Mouse (Mus musculus) liver, postnatal 0 days (tissue): Measurements from ENCODE around the gene Tcf7. TPM values are rescaled to one million over a fixed set of nuclear protein-coding genes. Genes with fewer than 3 reads are reported as not detected.
A peak's percentile ranks its signal among the peaks of the same experiment; 100 is the strongest.

ENCODE experiments used
- ATAC-seq: fragments of 200-750 bp; cut with Nextera tagmentation; 2 replicates; pipeline ENCODE4 v1.8.0; 2017; ENCODE audit warnings: mild to moderate bottlenecking, moderate library complexity
- DNase-seq: peaks from one replicate; pipeline ENCODE4 v3.0.0-alpha.2; 2016
- H3K27ac ChIP-seq: fragments of 300-500 bp; sonication (generic); 2 replicates; pipeline ENCODE4 v1.5.1; 2014; ENCODE audit warnings: antibody characterized with exemption, moderate library complexity, mild to moderate bottlenecking, low read depth
- H3K27me3 ChIP-seq: fragments of 300-500 bp; sonication (generic); 2 replicates; pipeline ENCODE4 v1.6.1; 2014; ENCODE audit warnings: low read length, control low read depth, mixed read lengths; ENCODE audit not compliant: insufficient read depth
- H3K36me3 ChIP-seq: fragments of 300-500 bp; sonication (generic); replicated peaks from 2 replicates; pipeline ENCODE4 v1.6.1; 2014; ENCODE audit warnings: mild to moderate bottlenecking, control low read depth, low read length, moderate library complexity, mixed read lengths; ENCODE audit not compliant: insufficient read depth
- H3K4me1 ChIP-seq: fragments of 300-500 bp; sonication (generic); 2 replicates; pipeline ENCODE4 v1.6.1; 2014; ENCODE audit warnings: antibody characterized with exemption, mild to moderate bottlenecking, control low read depth; ENCODE audit not compliant: insufficient read depth
- H3K4me2 ChIP-seq: fragments of 300-500 bp; sonication (generic); 2 replicates; pipeline ENCODE4 v1.6.1; 2014; ENCODE audit warnings: low read depth, mild to moderate bottlenecking, low read length, moderate library complexity, mixed read lengths
- H3K4me3 ChIP-seq: fragments of 300-500 bp; sonication (generic); 2 replicates; pipeline ENCODE4 v1.5.1; 2014; ENCODE audit warnings: low read depth, low read length
- H3K9ac ChIP-seq: fragments of 300-500 bp; sonication (generic); replicated peaks from 2 replicates; pipeline ENCODE4 v1.6.1; 2014; ENCODE audit warnings: mild to moderate bottlenecking, moderate library complexity
- H3K9me3 ChIP-seq: fragments of 300-500 bp; sonication (generic); 2 replicates; pipeline ENCODE4 v1.6.1; 2016; ENCODE audit warnings: mild to moderate bottlenecking, control low read depth, low read length, mixed read lengths
- CTCF ChIP-seq: sonication (generic); IDR thresholded peaks from 2 replicates; pipeline ENCODE4 v1.5.1; 2016; ENCODE audit warnings: antibody characterized with exemption, low read depth
- EP300 ChIP-seq: IDR thresholded peaks from 2 replicates; pipeline ENCODE4 v1.6.1; 2016; ENCODE audit warnings: antibody characterized with exemption, low read depth, mild to moderate bottlenecking
- WGBS: fragments of 180-500 bp; shearing (Covaris S2); extraction: QIAGEN DNeasy Blood & Tissue Kit; methylation state at CpG from one replicate; pipeline ENCODE4 v1.1.7; 2014; ENCODE audit not compliant: insufficient replicate concordance; 5-methylcytosine and 5-hydroxymethylcytosine counted together
- polyA plus RNA-seq: library from polyadenylated mRNA; unstranded; fragments of >200 nt; fragmentation: Nextera tagmentation; extraction: Ambion mirVana; gene quantifications from 2 replicates; pipeline ENCODE4 v1.2.1, GENCODE M21; 2015

The Tcf7 gene
- polyA plus RNA-seq, 1 experiment from 2014 or later: 1.4 TPM

GRCm38 (mm10) chr11:52271765-52272495 is 10.9 kb downstream of the Tcf7 start:
- H3K4me3 ChIP-seq: no peak overlapping the region
- H3K4me2 ChIP-seq: no peak overlapping the region
- H3K27ac ChIP-seq: no peak overlapping the region
- DNase-seq: no peak
- H3K27me3 ChIP-seq: no peaks in the 10 kb centered on the region
- no peak for ATAC-seq
- no peaks in the 10 kb centered on the region for H3K36me3 ChIP-seq
- no peak overlapping the region for H3K9ac ChIP-seq
- H3K9me3 ChIP-seq: no peaks in the 10 kb centered on the region
- 78% methylated on average over 8 of the region's 8 CpGs for WGBS
- H3K4me1 ChIP-seq: peaks cover 16% of the 10 kb centered on the region
- TF ChIP-seq EP300: no peak
- TF ChIP-seq CTCF: no peak

- ATAC-seq: no peak
- Histone ChIP-seq H3K4me3 (no peak overlapping the region), H3K27ac (no peak overlapping the region), H3K27me3 (no peaks in the 10 kb centered on the region), H3K36me3 (no peaks in the 10 kb centered on the region), H3K4me2 (no peak overlapping the region), H3K9me3 (no peaks in the 10 kb centered on the region), H3K9ac (no peak overlapping the region), H3K4me1 (peaks cover 16% of the 10 kb centered on the region)
- 88% methylated on average over 6 of the region's 6 CpGs for WGBS
- TF ChIP-seq EP300 (no peak), CTCF (no peak)
- no peak for DNase-seq
Observed at GRCm38 (mm10) chr11:52269841-52270240, 13.0 kb downstream of the Tcf7 start.

GRCm38 (mm10) chr11:52268104-52268835 is 14.5 kb downstream of the Tcf7 start:
- 38% methylated on average over 7 of the region's 7 CpGs for WGBS
- H3K9ac ChIP-seq: no peak overlapping the region
- TF ChIP-seq EP300: no peak
- TF ChIP-seq CTCF: no peak

GRCm38 (mm10) chr11:52267271-52267670 is 15.5 kb downstream of the Tcf7 start:
- Histone ChIP-seq H3K9me3 (no peaks in the 10 kb centered on the region), H3K36me3 (no peaks in the 10 kb centered on the region), H3K27me3 (no peaks in the 10 kb centered on the region), H3K27ac (no peak overlapping the region), H3K4me1 (peaks cover 9% of the 10 kb centered on the region), H3K4me3 (no peak overlapping the region), H3K9ac (no peak overlapping the region), H3K4me2 (no peak overlapping the region)
- TF ChIP-seq CTCF (no peak), EP300 (no peak)
- WGBS: 73% methylated on average over 5 of the region's 5 CpGs
- DNase-seq: no peak
- ATAC-seq: no peak

More at GRCm38 (mm10) chr11:52268104-52268835, 14.5 kb downstream of the Tcf7 start:
- Histone ChIP-seq H3K4me3 (no peak overlapping the region), H3K27me3 (no peaks in the 10 kb centered on the region), H3K36me3 (no peaks in the 10 kb centered on the region), H3K27ac (peak overlapping the region; percentile 60; the same call in 1 of the 2 replicates), H3K4me1 (peaks cover 13% of the 10 kb centered on the region), H3K4me2 (no peak overlapping the region), H3K9me3 (no peaks in the 10 kb centered on the region)
- ATAC-seq (peak; percentile 54), DNase-seq (no peak)

- Histone ChIP-seq H3K4me2 (no peak overlapping the region), H3K9ac (no peak overlapping the region), H3K9me3 (no peaks in the 10 kb centered on the region), H3K27ac (no peak overlapping the region), H3K36me3 (no peaks in the 10 kb centered on the region), H3K4me3 (no peak overlapping the region), H3K4me1 (peaks cover 9% of the 10 kb centered on the region), H3K27me3 (no peaks in the 10 kb centered on the region)
- DNase-seq: no peak
- TF ChIP-seq EP300 (no peak), CTCF (no peak)
- 25% methylated on average over 12 of the region's 12 CpGs for WGBS
- ATAC-seq: no peak
Observed at GRCm38 (mm10) chr11:52265616-52266307, 17.1 kb downstream of the Tcf7 start.

- DNase-seq: no peak
- 69% methylated on average over 7 of the region's 7 CpGs for WGBS
- Histone ChIP-seq H3K4me2 (no peak overlapping the region), H3K27me3 (no peaks in the 10 kb centered on the region), H3K4me1 (peaks cover 9% of the 10 kb centered on the region), H3K27ac (no peak overlapping the region), H3K4me3 (no peak overlapping the region), H3K9me3 (no peaks in the 10 kb centered on the region), H3K9ac (no peak overlapping the region), H3K36me3 (no peaks in the 10 kb centered on the region)
- no peak for ATAC-seq
- TF ChIP-seq EP300 (no peak), CTCF (no peak)
Observed at GRCm38 (mm10) chr11:52264871-52265270, 17.9 kb downstream of the Tcf7 start.
